Mouse (Mus musculus) CH12.LX (cell line): Measurements from ENCODE around the gene Rab11fip5.

ENCODE experiments used
- BHLHE40 ChIP-seq: IDR thresholded peaks from 2 replicates; pipeline ENCODE4 v1.6.1; 2011; ENCODE audit warnings: mild to moderate bottlenecking, low read depth, low read length, improper control_type of control experiment
- CHD1 ChIP-seq: IDR thresholded peaks from 2 replicates; pipeline ENCODE4 v1.6.1; 2012; ENCODE audit warnings: low read depth, low read length, improper control_type of control experiment, inconsistent platforms
- CTCF ChIP-seq, 2 experiments: IDR thresholded peaks in 1 of 2; conservative IDR thresholded peaks in 1 of 2; 2 replicates each; pipeline ENCODE4 v1.5.1; 2011 to 2012; ENCODE audit warnings: low read depth in 2 of 2, low read length in 2 of 2, improper control_type of control experiment in 1 of 2, inconsistent platforms in 1 of 2, mild to moderate bottlenecking in 1 of 2, moderate library complexity in 1 of 2
- E2F4 ChIP-seq: IDR thresholded peaks from 2 replicates; pipeline ENCODE4 v1.6.1; 2011; ENCODE audit warnings: low read depth, low read length, improper control_type of control experiment; ENCODE audit not compliant: insufficient replicate concordance
- MAX ChIP-seq: IDR thresholded peaks from 2 replicates; pipeline ENCODE4 v1.6.1; 2011; ENCODE audit warnings: low read length, improper control_type of control experiment
- MYC ChIP-seq: IDR thresholded peaks from 2 replicates; pipeline ENCODE4 v1.6.1; 2011; ENCODE audit warnings: low read depth, mild to moderate bottlenecking, improper control_type of control experiment, low read length
- PAX5 ChIP-seq: IDR thresholded peaks from 2 replicates; pipeline ENCODE4 v1.6.1; 2012; ENCODE audit warnings: low read length, inconsistent platforms, mixed read lengths
- POLR2A ChIP-seq: IDR thresholded peaks from 2 replicates; pipeline ENCODE4 v1.6.1; 2011; ENCODE audit warnings: low read depth, mild to moderate bottlenecking, improper control_type of control experiment, low read length
- POLR2AphosphoS2 ChIP-seq: IDR thresholded peaks from 2 replicates; pipeline ENCODE4 v1.6.1; 2011; ENCODE audit warnings: low read depth, low read length, improper control_type of control experiment
- ZC3H11A ChIP-seq: IDR thresholded peaks from 2 replicates; pipeline ENCODE4 v1.6.1; 2012; ENCODE audit warnings: low read depth, mild to moderate bottlenecking, inconsistent platforms, low read length, improper control_type of control experiment
- ZMIZ1 ChIP-seq: IDR thresholded peaks from 2 replicates; pipeline ENCODE4 v1.6.1; 2012; ENCODE audit warnings: low read depth, mild to moderate bottlenecking, inconsistent platforms, low read length, improper control_type of control experiment
- ZNF384 ChIP-seq: IDR thresholded peaks from 2 replicates; pipeline ENCODE4 v1.6.1; 2012; ENCODE audit warnings: low read depth, low read length, improper control_type of control experiment, inconsistent platforms

- TF ChIP-seq E2F4 (no peak), ZMIZ1 (no peak), BHLHE40 (no peak), MAX (no peak), POLR2AphosphoS2 (no peak), CTCF (conservative IDR thresholded peaks at IDR 0.05 in 1 of 2, IDR thresholded peaks at IDR 0.05 in 1 of 2; ENCODE audit: low read depth in 2 of 2, low read length in 2 of 2) (no peak), ZNF384 (no peak), PAX5 (no peak), MYC (no peak), CHD1 (no peak), POLR2A (no peak), ZC3H11A (no peak)
These were observed 80.4 kb downstream of the Rab11fip5 start for GRCm38 (mm10) chr6:85294004-85294379.
